Mouse (Mus musculus) olfactory bulb, adult 2 months (tissue): ENCODE measurements around the gene Col6a6. TPM values are rescaled to one million over a fixed set of nuclear protein-coding genes. Genes with fewer than 3 reads are reported as not detected.

Source experiments
- H3K27ac ChIP-seq: fragments of 200-500 bp; 2 replicates; pipeline ENCODE4 v1.5.1; 2012; ENCODE audit warnings: low read depth, low read length; ENCODE audit not compliant: insufficient read depth
- H3K4me1 ChIP-seq: fragments of 200-500 bp; 2 replicates; pipeline ENCODE4 v1.6.1; 2012; ENCODE audit warnings: low read length; ENCODE audit not compliant: control insufficient read depth, insufficient read depth
- H3K4me3 ChIP-seq: fragments of 200-500 bp; 2 replicates; pipeline ENCODE4 v1.5.1; 2012; ENCODE audit warnings: mild to moderate bottlenecking, low read depth, low read length, moderate library complexity; ENCODE audit not compliant: insufficient read depth
- CTCF ChIP-seq: fragments of 200-500 bp; IDR thresholded peaks from 2 replicates; pipeline ENCODE4 v1.5.1; 2012; ENCODE audit warnings: low read depth, mild to moderate bottlenecking, low read length, moderate library complexity; ENCODE audit not compliant: insufficient read depth
- POLR2A ChIP-seq: fragments of 200-500 bp; IDR thresholded peaks from 2 replicates; pipeline ENCODE4 v1.6.1; 2012; ENCODE audit warnings: mild to moderate bottlenecking, low read depth, low read length, moderate library complexity; ENCODE audit not compliant: insufficient read depth
- WGBS: fragments of 180-500 bp; shearing (Covaris S2); methylation state at CpG from one replicate; pipeline ENCODE4 v1.1.7; 2018; 5-methylcytosine and 5-hydroxymethylcytosine counted together
- polyA plus RNA-seq: library from polyadenylated mRNA; stranded (reverse); fragments of >200 nt; gene quantifications from 2 replicates; pipeline ENCODE4 v1.2.4, GENCODE M21; 2012; ENCODE audit warnings: low replicate concordance; ENCODE audit not compliant: missing spikeins, insufficient read depth, insufficient read length

The Col6a6 gene
- polyA plus RNA-seq, 1 experiment, result not detected

GRCm38 (mm10) chr9:105839147-105839515, 11.2 kb upstream of the Col6a6 start:
- Histone ChIP-seq H3K4me3 (no peak overlapping the region), H3K27ac (no peak overlapping the region), H3K4me1 (peaks cover 4% of the 10 kb centered on the region; the same call in 1 of the 2 replicates)
- 80% methylated on average over 5 of the region's 5 CpGs for WGBS
- TF ChIP-seq CTCF (no peak), POLR2A (no peak)

DNA sequence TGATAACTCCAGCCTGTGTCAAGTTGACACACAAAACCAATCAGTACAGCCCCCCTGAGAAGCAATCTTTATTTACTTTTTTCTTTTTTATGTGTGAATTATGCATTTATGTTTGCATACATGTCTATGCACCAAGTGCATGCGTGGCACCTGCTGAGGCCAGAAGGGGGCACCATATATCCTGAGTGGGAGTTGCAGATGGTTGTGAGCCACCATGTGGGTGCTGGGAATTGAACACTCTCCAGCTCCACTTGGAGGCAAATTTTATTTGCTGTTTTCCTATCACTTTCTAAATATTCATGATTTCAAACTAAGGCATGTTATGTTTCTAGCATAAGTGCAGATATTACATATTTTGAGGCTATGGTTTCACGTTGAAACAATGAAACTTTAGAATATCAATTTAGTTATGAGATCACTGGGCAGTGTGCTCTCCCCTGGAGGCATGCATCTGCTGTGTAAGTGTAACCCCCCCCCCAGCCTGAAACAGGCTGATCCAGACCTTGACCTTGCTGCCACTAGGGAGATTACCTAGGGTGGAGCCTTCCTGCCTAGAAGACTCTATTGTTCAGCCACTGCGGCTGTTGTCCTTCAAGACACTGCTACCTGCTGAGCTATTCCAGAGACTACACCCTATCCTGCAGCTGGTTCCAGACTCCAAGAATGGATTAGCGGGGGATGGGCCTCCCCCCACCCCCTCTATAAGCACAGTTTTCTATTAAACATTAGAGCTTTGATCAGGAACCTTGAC, 10.6 kb upstream of the Col6a6 start:
- peaks cover 4% of the 10 kb centered on the region; the same call in 1 of the 2 replicates for H3K4me1 ChIP-seq
- H3K27ac ChIP-seq, result no peak overlapping the region
- no peak overlapping the region for H3K4me3 ChIP-seq
- 85% methylated on average over 4 of the region's 4 CpGs for WGBS
- no peak for TF ChIP-seq POLR2A
- no peak for TF ChIP-seq CTCF

DNA sequence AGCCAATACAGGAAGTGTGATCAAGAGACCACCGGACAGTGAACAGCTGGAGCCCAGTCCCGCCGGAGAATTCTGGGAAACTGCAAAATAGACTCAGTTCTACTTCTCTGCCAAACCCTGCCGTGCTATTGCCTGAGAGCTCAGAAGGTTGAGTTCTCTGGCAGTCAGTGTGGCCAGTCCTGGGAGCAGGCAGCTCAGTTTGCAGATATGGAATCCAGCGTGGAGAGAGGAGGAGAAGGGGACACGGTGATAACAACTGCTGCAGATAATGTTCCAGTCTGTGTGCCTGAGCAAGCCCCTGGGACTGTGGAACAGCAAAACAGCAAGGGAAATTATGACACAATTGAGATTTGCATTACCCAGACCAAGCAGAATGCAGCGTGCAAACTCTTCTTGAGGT, 7.6 kb upstream of the Col6a6 start:
- Histone ChIP-seq H3K27ac (no peak overlapping the region), H3K4me1 (peaks cover 4% of the 10 kb centered on the region; the same call in 1 of the 2 replicates), H3K4me3 (no peak overlapping the region)
- no peak for TF ChIP-seq POLR2A
- TF ChIP-seq CTCF, result no peak
- 79% methylated on average over 7 of the region's 7 CpGs for WGBS

GRCm38 (mm10) chr9:105834799-105835198, 6.8 kb upstream of the Col6a6 start:
- TF ChIP-seq POLR2A, result no peak
- no peak for TF ChIP-seq CTCF
- WGBS, result 63% methylated on average over 4 of the region's 4 CpGs
- Histone ChIP-seq H3K4me1 (peaks cover 4% of the 10 kb centered on the region; the same call in 1 of the 2 replicates), H3K4me3 (no peak overlapping the region), H3K27ac (no peak overlapping the region)

DNA sequence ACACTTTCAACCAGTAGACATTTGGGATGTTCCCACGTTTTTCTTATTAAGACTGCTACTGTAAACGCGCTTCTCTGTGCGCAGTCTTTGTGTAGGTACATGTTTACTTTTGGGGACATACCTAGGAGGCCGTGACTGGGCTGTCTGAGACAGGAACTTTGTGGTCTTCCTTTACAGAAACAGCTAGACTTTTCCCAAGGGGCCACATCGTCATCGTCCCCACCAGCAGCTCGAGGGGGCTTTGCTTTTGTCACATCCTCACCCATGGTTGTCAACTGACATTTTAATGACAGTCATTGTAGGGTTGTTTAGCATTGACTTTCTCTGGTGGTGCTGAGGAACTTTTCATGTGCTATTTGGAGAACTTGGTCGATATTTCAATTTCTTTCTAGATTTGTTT, 3.3 kb upstream of the Col6a6 start:
- TF ChIP-seq POLR2A, result no peak
- TF ChIP-seq CTCF, result no peak
- peaks cover 7% of the 10 kb centered on the region for H3K4me1 ChIP-seq
- no peak overlapping the region for H3K27ac ChIP-seq
- WGBS, result 90% methylated on average over 9 of the region's 9 CpGs
- no peak overlapping the region for H3K4me3 ChIP-seq

DNA sequence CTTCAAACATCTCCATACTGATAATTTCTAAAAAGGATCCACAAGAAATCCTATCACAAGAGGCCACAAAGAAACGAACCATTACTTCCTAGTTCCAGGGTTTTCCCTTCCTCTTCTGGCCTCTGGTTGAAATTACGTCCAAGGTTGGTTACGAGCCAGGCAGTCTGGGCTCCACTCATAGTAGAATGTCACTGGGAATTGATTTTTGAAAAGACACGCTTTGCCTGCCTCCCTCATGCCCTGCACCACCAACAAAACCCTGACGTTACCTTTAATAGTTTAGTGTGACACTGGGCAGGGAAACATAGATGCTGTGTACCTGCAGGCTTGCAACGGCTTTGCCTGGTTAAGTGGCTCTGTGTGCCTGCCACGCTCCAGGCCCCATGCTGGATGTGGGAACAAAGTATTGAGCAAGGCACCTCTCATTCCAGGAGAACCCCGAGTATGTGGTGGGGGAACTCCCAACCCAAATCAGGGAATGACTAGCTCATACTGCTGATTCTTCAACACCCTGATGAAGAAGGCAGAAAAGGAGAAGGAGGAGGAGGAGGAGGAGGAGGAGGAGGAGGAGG, 798 bp downstream of the Col6a6 start:
- TF ChIP-seq POLR2A (no peak), CTCF (no peak)
- Histone ChIP-seq H3K4me1 (peaks cover 4% of the 10 kb centered on the region), H3K27ac (no peak overlapping the region), H3K4me3 (no peak overlapping the region)
- 70% methylated on average over 8 of the region's 8 CpGs for WGBS

- Histone ChIP-seq H3K4me3 (no peak overlapping the region), H3K4me1 (no peaks in the 10 kb centered on the region), H3K27ac (no peak overlapping the region)
- TF ChIP-seq POLR2A (no peak), CTCF (no peak)
- WGBS, result 82% methylated on average over 6 of the region's 6 CpGs
These were observed 7.2 kb downstream of the Col6a6 start for GRCm38 (mm10) chr9:105820711-105821110.

DNA sequence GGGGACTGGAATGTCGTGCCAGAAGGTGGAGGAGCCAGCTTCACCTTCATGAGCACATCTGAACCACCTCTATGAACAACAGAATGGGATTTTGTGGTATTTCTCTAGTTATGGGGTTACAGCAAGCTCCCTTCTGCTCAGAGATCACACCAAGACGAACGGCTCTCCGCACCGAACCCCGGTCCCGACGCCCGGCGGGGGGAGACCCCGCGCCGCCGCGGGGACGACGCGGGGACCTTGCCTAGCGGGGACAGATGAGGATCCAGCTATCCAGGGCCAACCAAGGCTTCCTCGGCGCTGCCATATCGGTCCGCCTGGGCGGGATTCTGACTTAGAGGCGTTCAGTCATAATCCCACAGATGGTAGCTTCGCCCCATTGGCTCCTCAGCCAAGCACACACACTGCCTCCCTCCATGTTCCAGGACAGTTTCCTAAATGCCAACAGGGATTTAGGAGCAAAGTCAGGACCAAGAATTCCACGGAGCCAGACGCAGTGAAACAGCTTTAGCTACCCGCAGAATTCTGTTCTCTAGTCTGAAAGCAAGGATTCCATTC, 8.7 kb downstream of the Col6a6 start:
- Histone ChIP-seq H3K4me1 (no peaks in the 10 kb centered on the region), H3K27ac (no peak overlapping the region), H3K4me3 (no peak overlapping the region)
- WGBS, result 81% methylated on average over 29 of the region's 29 CpGs
- no peak for TF ChIP-seq CTCF
- no peak for TF ChIP-seq POLR2A

- 90% methylated on average over 5 of the region's 5 CpGs for WGBS
- no peak overlapping the region for H3K27ac ChIP-seq
- no peak overlapping the region for H3K4me3 ChIP-seq
- TF ChIP-seq POLR2A (no peak), CTCF (no peak)
- peaks cover 2% of the 10 kb centered on the region; the same call in 1 of the 2 replicates for H3K4me1 ChIP-seq
These were observed 13.5 kb downstream of the Col6a6 start for GRCm38 (mm10) chr9:105814436-105814835.
